Mouse (Mus musculus): ENCODE data around the gene Abhd17c. TPM values are rescaled to one million over a fixed set of nuclear protein-coding genes. Genes with fewer than 3 reads are reported as not detected.

The Abhd17c gene
- polyA plus RNA-seq, 1 experiment from 2014 or later, result 58.4 TPM

DNA sequence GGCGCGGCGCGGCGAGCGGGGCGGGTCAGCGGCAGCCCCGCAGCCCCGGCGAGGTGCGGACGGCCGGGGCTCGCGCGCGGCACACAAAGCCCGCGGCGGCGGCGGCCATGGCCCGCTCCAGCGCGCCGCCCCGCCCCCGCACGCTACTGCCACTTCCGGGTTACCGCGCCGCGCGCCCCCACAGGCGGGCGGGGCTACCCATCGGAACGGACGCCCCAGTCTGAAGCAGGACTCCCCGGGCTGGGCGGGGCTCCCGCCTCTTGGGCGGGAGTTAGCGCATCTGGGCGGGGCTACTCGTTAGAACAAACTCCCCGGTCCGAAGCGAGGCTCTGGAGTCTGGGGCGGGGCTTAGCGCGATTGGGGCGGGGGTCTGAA, 254 bp upstream of the Abhd17c start:
- WGBS, result 0% methylated on average over 42 of the region's 55 CpGs
- H3K4me3 ChIP-seq, result peak overlapping the region; percentile 95

DNA sequence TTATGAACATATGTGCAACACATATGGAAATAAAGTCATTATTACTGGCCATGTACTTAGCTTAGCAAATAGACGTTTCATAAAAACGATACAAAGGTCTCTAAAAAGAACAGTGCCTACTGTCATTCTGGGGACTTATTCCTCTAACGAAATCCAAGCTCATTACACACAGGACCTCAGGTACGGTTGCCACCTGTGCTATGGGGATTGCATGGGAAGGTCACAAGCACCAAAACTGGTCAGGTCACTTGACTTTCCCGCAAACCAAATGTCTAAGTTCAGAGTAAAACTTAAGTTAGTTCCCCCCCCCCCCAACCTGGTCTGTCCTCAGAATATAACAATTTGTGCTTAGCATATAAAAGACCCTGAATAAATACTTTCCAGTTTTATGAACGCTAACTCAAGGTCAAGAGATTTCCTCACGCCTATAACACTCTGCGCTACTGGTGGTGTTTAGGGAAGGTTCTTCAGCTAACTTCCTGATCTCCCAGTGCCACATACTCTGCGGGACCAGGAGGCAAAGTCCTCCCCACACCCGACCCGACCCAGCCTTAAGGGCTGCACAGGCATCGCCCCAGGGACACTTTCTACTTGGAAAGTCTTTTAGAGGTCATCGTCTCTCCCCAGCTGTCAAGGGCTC, 1.2 kb downstream of the Abhd17c start:
- Histone ChIP-seq H3K9ac (peak overlapping the region; percentile 97), H3K4me1 (replicated peaks) (peaks cover 53% of the 10 kb centered on the region), H3K4me3 (peak overlapping the region; percentile 95), H3K4me2 (peak overlapping the region; percentile 76), H3K36me3 (no peaks in the 10 kb centered on the region), H3K27ac (peak overlapping the region; percentile 96), H3K9me3 (replicated peaks) (no peaks in the 10 kb centered on the region), H3K27me3 (no peaks in the 10 kb centered on the region)
- 8% methylated on average over 13 of the region's 13 CpGs for WGBS
- ATAC-seq (replicated peaks; ENCODE audit: insufficient number of reproducible peaks, insufficient read depth, low FRiP score, low read depth), result peak; percentile 1; the same call in 1 of the 2 replicates

More for the DNA sequence above, 254 bp upstream of the Abhd17c start:
- no peaks in the 10 kb centered on the region for H3K27me3 ChIP-seq
- H3K9me3 ChIP-seq (replicated peaks), result no peaks in the 10 kb centered on the region
- H3K4me1 ChIP-seq (replicated peaks), result peaks cover 39% of the 10 kb centered on the region
- H3K27ac ChIP-seq, result peak overlapping the region; percentile 96
- H3K9ac ChIP-seq, result peak overlapping the region; percentile 97
- H3K4me2 ChIP-seq, result peak overlapping the region; percentile 76
- no peaks in the 10 kb centered on the region for H3K36me3 ChIP-seq
- ATAC-seq (replicated peaks; ENCODE audit: insufficient number of reproducible peaks, insufficient read depth, low FRiP score, low read depth), result peak; percentile 96

DNA sequence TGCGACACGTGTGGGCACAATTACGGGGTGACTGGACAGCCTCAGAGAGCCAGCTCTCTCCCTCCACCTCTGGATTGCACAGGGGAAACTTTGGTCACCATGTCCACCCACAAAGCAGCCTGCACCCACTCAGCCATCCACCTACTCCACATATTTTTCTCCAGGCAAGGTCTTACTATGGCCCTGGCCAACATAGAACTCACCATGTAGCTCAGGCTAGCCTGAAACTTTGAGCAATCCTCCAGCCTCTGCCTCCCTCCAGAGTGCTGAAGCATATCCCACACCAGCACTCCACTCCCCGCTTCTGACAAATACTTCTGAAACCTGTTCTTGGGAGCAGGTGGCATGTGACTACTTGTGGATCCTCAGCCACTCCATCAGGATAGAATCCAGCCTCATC, 1.9 kb downstream of the Abhd17c start:
- peak overlapping the region; percentile 96 for H3K27ac ChIP-seq
- ATAC-seq (replicated peaks; ENCODE audit: insufficient number of reproducible peaks, insufficient read depth, low FRiP score, low read depth), result no peak
- H3K4me1 ChIP-seq (replicated peaks), result peaks cover 60% of the 10 kb centered on the region

DNA sequence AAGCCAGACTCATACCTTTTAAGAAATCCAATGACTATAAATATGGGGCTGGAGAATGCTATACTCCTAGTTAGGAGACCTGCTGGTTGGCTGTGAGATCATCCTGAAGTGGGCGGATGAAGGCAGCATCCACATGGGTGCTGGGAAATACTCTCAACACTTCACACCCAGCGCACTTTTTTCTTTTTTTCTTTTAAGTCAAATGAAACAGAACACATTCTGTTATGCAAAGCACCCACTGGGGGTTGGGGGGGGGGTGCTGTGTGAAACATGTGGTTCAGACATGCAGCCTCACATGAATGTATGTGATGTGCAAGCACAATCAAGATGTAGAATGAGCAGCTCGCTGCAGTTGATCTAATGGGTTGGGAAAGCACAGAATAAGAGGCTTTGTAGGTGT, 2.8 kb downstream of the Abhd17c start:
- H3K27ac ChIP-seq, result no peak overlapping the region
- WGBS, result 80% methylated on average over 3 of the region's 3 CpGs
- peak overlapping the region; percentile 76 for H3K4me2 ChIP-seq
- no peak for ATAC-seq (replicated peaks; ENCODE audit: insufficient number of reproducible peaks, insufficient read depth, low FRiP score, low read depth)
- H3K9me3 ChIP-seq (replicated peaks), result no peaks in the 10 kb centered on the region
- H3K4me1 ChIP-seq (replicated peaks), result peaks cover 69% of the 10 kb centered on the region
- no peak overlapping the region for H3K4me3 ChIP-seq
- H3K9ac ChIP-seq, result no peak overlapping the region
- H3K27me3 ChIP-seq, result no peaks in the 10 kb centered on the region
- no peaks in the 10 kb centered on the region for H3K36me3 ChIP-seq

More for the DNA sequence above, 1.9 kb downstream of the Abhd17c start:
- Histone ChIP-seq H3K36me3 (no peaks in the 10 kb centered on the region), H3K27me3 (no peaks in the 10 kb centered on the region), H3K4me2 (peak overlapping the region; percentile 76), H3K4me3 (peak overlapping the region; percentile 95), H3K9ac (peak overlapping the region; percentile 97), H3K9me3 (replicated peaks) (no peaks in the 10 kb centered on the region)
- 38% methylated on average over 4 of the region's 4 CpGs for WGBS

DNA sequence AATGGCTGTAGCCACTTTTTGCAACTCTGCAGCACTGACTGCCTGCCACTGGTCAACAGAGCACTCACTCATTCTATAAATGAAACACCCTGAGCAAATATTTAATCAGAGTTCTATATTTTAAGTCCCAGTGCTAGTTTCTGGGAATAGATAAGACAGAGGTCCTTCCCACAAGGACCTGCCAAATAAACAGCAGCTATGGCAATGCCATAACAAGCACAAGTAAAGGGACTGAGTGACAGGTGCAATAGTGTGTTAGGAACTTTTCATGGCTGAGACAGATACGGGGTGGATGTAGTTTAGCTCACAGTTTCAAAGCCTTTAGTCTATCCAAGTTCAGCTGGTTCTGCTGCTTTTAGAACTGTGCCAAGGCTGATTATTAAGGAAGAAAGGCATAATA, 3.9 kb downstream of the Abhd17c start:
- Histone ChIP-seq H3K4me2 (no peak overlapping the region), H3K4me3 (no peak overlapping the region), H3K27ac (no peak overlapping the region), H3K27me3 (no peaks in the 10 kb centered on the region), H3K9me3 (replicated peaks) (no peaks in the 10 kb centered on the region), H3K4me1 (replicated peaks) (peaks cover 79% of the 10 kb centered on the region), H3K36me3 (no peaks in the 10 kb centered on the region), H3K9ac (no peak overlapping the region)
- 69% methylated on average over 1 of the region's 1 CpGs for WGBS
- ATAC-seq (replicated peaks; ENCODE audit: insufficient number of reproducible peaks, insufficient read depth, low FRiP score, low read depth), result no peak

DNA sequence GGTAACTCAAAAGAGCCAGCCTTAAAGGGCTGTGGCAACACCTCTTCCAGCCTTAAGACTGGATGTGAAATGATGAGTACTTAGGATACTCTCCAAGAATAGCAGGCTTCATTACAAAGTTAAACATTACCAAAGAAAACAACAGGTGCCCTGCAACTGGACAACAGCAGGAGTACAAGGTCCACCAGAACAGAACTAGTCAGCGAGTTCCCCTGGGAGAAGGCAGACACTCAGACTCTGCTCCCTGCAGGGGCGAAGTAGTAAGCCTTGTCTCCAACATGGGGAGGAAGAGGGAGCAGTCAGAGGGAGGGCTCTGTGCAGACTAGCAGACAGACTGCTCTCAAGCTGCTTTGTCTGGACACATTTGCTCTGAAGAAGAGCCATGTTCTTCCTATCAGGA, 6.1 kb downstream of the Abhd17c start:
- H3K9me3 ChIP-seq (replicated peaks), result no peaks in the 10 kb centered on the region
- 43% methylated on average over 2 of the region's 2 CpGs for WGBS
- no peaks in the 10 kb centered on the region for H3K27me3 ChIP-seq
- H3K4me2 ChIP-seq, result no peak overlapping the region; the same call in 1 of the 2 replicates
- H3K27ac ChIP-seq, result peak overlapping the region; percentile 25; the same call in 1 of the 2 replicates
- H3K4me3 ChIP-seq, result no peak overlapping the region
- no peak for ATAC-seq (replicated peaks; ENCODE audit: insufficient number of reproducible peaks, insufficient read depth, low FRiP score, low read depth)
- H3K36me3 ChIP-seq, result no peaks in the 10 kb centered on the region
- H3K4me1 ChIP-seq (replicated peaks), result peaks cover 93% of the 10 kb centered on the region
- no peak overlapping the region for H3K9ac ChIP-seq

DNA sequence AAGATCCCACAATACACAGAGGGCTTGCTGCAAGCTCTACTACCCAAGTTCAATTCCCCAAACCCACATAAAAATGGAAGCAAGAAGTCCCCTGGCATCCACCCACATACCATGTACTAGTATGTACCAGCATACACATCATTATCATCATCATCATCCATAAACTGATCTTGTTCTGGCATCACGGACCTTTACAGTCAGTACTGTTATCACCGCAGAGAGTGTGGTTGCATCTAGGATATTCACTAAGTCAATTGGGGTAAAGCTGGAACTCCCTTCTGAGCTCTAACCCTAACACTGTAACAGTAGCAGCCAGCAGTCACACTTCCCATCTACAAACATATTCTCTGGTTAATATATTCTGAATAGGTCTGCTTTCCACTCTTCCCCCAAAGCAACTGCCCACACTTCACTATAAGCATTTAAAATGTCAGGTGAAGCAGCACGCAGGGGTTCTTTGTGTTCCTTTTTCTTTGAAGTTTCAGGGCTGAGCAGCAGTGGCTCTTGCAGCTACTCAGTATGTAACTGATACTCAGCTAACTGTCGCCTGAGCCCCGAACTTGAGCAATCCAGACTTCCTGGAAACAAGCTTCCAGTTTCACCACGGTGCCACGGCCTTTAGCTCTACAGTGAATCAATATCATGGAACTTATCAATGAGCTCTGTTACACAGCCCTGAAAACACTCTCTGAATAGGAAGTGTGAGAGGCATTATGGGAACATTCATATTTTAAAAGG, 8.8 kb downstream of the Abhd17c start:
- ATAC-seq (replicated peaks; ENCODE audit: insufficient number of reproducible peaks, insufficient read depth, low FRiP score, low read depth), result no peak
- no peaks in the 10 kb centered on the region for H3K27me3 ChIP-seq
- no peak overlapping the region for H3K4me3 ChIP-seq
- no peaks in the 10 kb centered on the region for H3K36me3 ChIP-seq
- no peaks in the 10 kb centered on the region for H3K9me3 ChIP-seq (replicated peaks)
- peak overlapping the region; percentile 33 for H3K27ac ChIP-seq
- no peak overlapping the region for H3K9ac ChIP-seq
- peaks cover 94% of the 10 kb centered on the region for H3K4me1 ChIP-seq (replicated peaks)
- 45% methylated on average over 7 of the region's 7 CpGs for WGBS
- 0 out of 2 replicates have a peak overlapping the region, but pooled peaks have one; percentile 22 for H3K4me2 ChIP-seq

DNA sequence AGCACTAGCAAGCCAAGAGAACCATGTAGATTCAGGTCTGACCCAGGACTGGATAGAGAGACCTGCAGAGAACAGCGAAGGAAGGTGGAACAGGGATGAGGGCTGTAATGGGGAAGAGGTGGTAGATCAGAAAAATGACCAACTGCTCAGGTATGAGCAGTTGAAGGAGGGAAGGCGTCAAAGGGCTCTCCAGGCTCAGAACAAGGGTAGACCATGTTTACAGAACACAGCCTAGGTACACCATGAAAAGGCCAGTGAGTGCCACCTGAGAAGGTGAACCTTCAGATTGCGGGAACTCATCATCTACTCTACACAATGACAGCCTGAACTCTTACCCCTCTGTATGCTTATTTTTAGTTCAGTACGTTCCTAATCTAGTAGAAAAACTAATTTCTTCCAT, 9.5 kb downstream of the Abhd17c start:
- peaks cover 94% of the 10 kb centered on the region for H3K4me1 ChIP-seq (replicated peaks)
- WGBS, result 70% methylated on average over 4 of the region's 4 CpGs
- no peaks in the 10 kb centered on the region for H3K36me3 ChIP-seq
- ATAC-seq (replicated peaks; ENCODE audit: insufficient number of reproducible peaks, insufficient read depth, low FRiP score, low read depth), result no peak
- no peak overlapping the region for H3K4me2 ChIP-seq
- H3K27ac ChIP-seq, result no peak overlapping the region
- no peak overlapping the region for H3K9ac ChIP-seq
- no peak overlapping the region for H3K4me3 ChIP-seq
- H3K27me3 ChIP-seq, result no peaks in the 10 kb centered on the region
- no peaks in the 10 kb centered on the region for H3K9me3 ChIP-seq (replicated peaks)

DNA sequence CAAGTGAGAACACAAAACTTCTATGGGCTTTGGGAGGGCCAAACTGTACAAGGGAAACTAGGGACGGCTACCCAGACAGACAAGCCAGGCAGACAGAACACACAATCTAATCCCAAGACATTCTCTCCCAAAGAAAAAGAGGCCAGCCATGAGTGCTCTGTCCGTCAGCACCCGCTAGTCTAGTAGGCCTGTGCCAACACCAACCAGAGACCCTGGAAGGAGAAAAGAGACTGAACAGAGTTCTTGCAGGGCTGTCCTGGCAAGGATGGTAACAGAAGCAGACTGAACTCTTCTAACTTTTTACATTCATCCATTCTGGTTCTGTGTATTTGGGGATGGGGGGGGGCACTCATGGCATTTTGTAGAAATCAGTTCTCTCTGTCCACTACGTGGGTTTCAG, 12.1 kb downstream of the Abhd17c start:
- Histone ChIP-seq H3K4me1 (replicated peaks) (peaks cover 93% of the 10 kb centered on the region), H3K27ac (peak overlapping the region; percentile 17; the same call in 1 of the 2 replicates), H3K9ac (no peak overlapping the region)

DNA sequence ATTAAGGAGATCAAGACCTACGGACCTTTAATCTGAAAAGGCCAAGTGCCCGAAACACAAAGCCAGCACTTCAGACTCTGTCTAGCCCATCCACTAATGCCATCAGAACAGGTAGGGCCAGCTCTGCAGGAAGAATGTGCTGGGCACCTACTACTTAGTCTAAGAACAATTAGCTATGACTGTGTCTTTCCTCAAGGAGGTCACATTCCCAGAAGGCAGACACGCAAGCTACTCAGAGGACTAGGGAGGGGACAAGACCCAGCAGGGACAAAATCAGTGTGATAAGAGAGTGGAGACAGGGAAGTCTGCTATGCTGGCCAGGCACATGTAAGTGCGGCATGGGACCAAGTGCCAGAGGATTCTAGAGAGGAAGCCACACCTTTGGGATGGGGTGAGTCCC, 13.0 kb downstream of the Abhd17c start:
- Histone ChIP-seq H3K4me3 (no peak overlapping the region), H3K4me2 (no peak overlapping the region), H3K9me3 (replicated peaks) (no peaks in the 10 kb centered on the region), H3K36me3 (no peaks in the 10 kb centered on the region), H3K9ac (no peak overlapping the region), H3K4me1 (replicated peaks) (peaks cover 93% of the 10 kb centered on the region), H3K27ac (peak overlapping the region; percentile 16; the same call in 1 of the 2 replicates), H3K27me3 (no peaks in the 10 kb centered on the region)
- no peak for ATAC-seq (replicated peaks; ENCODE audit: insufficient number of reproducible peaks, insufficient read depth, low FRiP score, low read depth)
- WGBS, result 43% methylated on average over 4 of the region's 4 CpGs

More for the DNA sequence above, 12.1 kb downstream of the Abhd17c start:
- 29% methylated on average over 4 of the region's 4 CpGs for WGBS
- no peaks in the 10 kb centered on the region for H3K36me3 ChIP-seq
- H3K27me3 ChIP-seq, result no peaks in the 10 kb centered on the region
- no peak overlapping the region for H3K4me2 ChIP-seq
- H3K4me3 ChIP-seq, result no peak overlapping the region
- no peak for ATAC-seq (replicated peaks; ENCODE audit: insufficient number of reproducible peaks, insufficient read depth, low FRiP score, low read depth)
- no peaks in the 10 kb centered on the region for H3K9me3 ChIP-seq (replicated peaks)

DNA sequence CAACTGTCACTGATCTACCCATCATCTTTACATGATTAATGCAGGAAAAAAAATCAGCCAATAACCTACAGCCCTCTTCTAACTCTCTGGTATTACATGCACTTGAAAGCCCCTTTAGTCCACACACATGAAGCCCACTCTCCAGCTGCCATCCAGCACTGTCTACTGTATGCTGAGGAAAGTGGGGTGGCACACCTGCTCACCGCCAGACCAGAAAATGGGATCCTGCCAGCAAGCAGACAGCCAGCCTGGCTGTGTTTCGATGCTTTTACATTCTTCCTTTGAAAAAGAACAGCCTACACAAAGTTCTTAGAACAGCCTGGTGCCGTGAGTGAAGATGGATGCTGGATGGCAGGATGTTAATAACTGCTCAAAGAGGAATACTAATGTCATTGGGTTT, 13.9 kb downstream of the Abhd17c start:
- WGBS, result 56% methylated on average over 3 of the region's 3 CpGs
- Histone ChIP-seq H3K27me3 (no peaks in the 10 kb centered on the region), H3K4me2 (no peak overlapping the region), H3K9ac (no peak overlapping the region; the same call in 1 of the 2 replicates), H3K4me1 (replicated peaks) (peaks cover 93% of the 10 kb centered on the region), H3K4me3 (no peak overlapping the region), H3K27ac (no peak overlapping the region), H3K9me3 (replicated peaks) (no peaks in the 10 kb centered on the region), H3K36me3 (no peaks in the 10 kb centered on the region)
- no peak for ATAC-seq (replicated peaks; ENCODE audit: insufficient number of reproducible peaks, insufficient read depth, low FRiP score, low read depth)
